Mouse (Mus musculus) G1E (cell line): ENCODE data around the gene Grin2a.

Source experiments
- CTCF ChIP-seq: IDR thresholded peaks from 2 replicates; pipeline ENCODE4 v1.5.1; 2012; ENCODE audit warnings: low read depth, low read length, inconsistent platforms, mixed read lengths
- GATA1 ChIP-seq: IDR thresholded peaks from 2 replicates; pipeline ENCODE4 v1.6.1; 2012; ENCODE audit warnings: borderline replicate concordance, low read length, inconsistent platforms, mixed read lengths
- POLR2AphosphoS5 ChIP-seq: IDR thresholded peaks from 2 replicates; pipeline ENCODE4 v1.6.1; 2012; ENCODE audit warnings: low read depth, low read length, inconsistent platforms; ENCODE audit not compliant: insufficient replicate concordance
- TAL1 ChIP-seq: conservative IDR thresholded peaks from 2 replicates; pipeline ENCODE4 v1.6.1; 2012; ENCODE audit warnings: low read depth, low read length, inconsistent platforms, mixed read lengths

DNA sequence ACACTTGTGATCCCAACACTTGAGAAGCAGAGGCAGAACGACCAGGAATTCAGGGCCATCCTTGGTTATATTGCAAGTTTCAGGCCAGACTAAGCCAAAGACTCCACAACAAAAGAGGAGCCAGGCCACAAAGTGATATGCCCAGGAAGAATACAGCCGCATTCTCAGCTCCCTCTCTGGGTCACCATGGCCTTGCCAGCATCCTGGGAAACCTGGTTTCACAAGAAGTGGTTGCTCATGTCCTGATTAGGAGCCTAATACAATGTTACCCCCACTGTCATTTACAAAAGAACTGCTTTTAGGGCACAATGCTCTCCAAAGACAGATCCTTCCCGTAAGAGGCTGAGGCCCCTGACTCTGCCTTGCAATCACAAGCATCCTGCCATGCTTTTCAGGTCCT, 94.4 kb downstream of the Grin2a start:
- TF ChIP-seq CTCF = no peak
- no peak for TF ChIP-seq TAL1
- no peak for TF ChIP-seq GATA1
- no peak for TF ChIP-seq POLR2AphosphoS5
